Mouse (Mus musculus) stomach, embryonic 16.5 days (tissue): ENCODE measurements around the gene Klf12. TPM values are rescaled to one million over a fixed set of nuclear protein-coding genes. Genes with fewer than 3 reads are reported as not detected.
A peak's percentile ranks its signal among the peaks of the same experiment; 100 is the strongest.
"Not testable (repeated sequence)": the region's sequence is repeated elsewhere in the genome, so short reads cannot be mapped to it uniquely, and the experiment has no call there.

Experiments
- ATAC-seq: fragments of 200-750 bp; cut with Nextera tagmentation; 2 replicates; pipeline ENCODE4 v1.8.0; 2017; ENCODE audit warnings: moderate number of reproducible peaks, moderate TSS enrichment; ENCODE audit not compliant: insufficient read depth, low FRiP score
- H3K27ac ChIP-seq: fragments of 300-500 bp; sonication (generic); 2 replicates; pipeline ENCODE4 v1.5.1; 2014; ENCODE audit warnings: low read length
- H3K27me3 ChIP-seq: fragments of 300-500 bp; sonication (generic); 2 replicates; pipeline ENCODE4 v1.6.1; 2014; ENCODE audit warnings: low read length, control low read depth, mixed read lengths; ENCODE audit not compliant: control insufficient read depth, insufficient read depth
- H3K36me3 ChIP-seq: fragments of 300-500 bp; sonication (generic); 2 replicates; pipeline ENCODE4 v1.6.1; 2014; ENCODE audit warnings: low read length; ENCODE audit not compliant: control insufficient read depth, insufficient read depth
- H3K4me1 ChIP-seq: fragments of 300-500 bp; sonication (generic); 2 replicates; pipeline ENCODE4 v1.6.1; 2014; ENCODE audit warnings: low read length, control low read depth, mixed read lengths; ENCODE audit not compliant: control insufficient read depth, insufficient read depth
- H3K4me2 ChIP-seq: fragments of 300-500 bp; sonication (generic); 2 replicates; pipeline ENCODE4 v1.6.1; 2014; ENCODE audit warnings: low read depth, low read length, mixed read lengths
- H3K4me3 ChIP-seq: fragments of 300-500 bp; sonication (generic); replicated peaks from 2 replicates; pipeline ENCODE4 v1.5.1; 2014; ENCODE audit warnings: mild to moderate bottlenecking, low read length
- H3K9ac ChIP-seq: fragments of 300-500 bp; sonication (generic); 2 replicates; pipeline ENCODE4 v1.6.1; 2014; ENCODE audit warnings: low read length
- H3K9me3 ChIP-seq: fragments of 300-500 bp; sonication (generic); replicated peaks from 2 replicates; pipeline ENCODE4 v1.6.1; 2016; ENCODE audit warnings: low read length, control low read depth; ENCODE audit not compliant: control insufficient read depth
- WGBS: fragments of 180-500 bp; shearing (Covaris S2); extraction: QIAGEN DNeasy Blood & Tissue Kit; methylation state at CpG from one replicate; pipeline ENCODE4 v1.1.7; 2014; 5-methylcytosine and 5-hydroxymethylcytosine counted together
- polyA plus RNA-seq: library from polyadenylated mRNA; unstranded; fragments of >200 nt; fragmentation: Nextera tagmentation; extraction: Ambion mirVana; gene quantifications from 2 replicates; pipeline ENCODE4 v1.2.1, GENCODE M21; 2015

Klf12 gene
- polyA plus RNA-seq, 1 experiment from 2014 or later: 14.4 TPM

DNA sequence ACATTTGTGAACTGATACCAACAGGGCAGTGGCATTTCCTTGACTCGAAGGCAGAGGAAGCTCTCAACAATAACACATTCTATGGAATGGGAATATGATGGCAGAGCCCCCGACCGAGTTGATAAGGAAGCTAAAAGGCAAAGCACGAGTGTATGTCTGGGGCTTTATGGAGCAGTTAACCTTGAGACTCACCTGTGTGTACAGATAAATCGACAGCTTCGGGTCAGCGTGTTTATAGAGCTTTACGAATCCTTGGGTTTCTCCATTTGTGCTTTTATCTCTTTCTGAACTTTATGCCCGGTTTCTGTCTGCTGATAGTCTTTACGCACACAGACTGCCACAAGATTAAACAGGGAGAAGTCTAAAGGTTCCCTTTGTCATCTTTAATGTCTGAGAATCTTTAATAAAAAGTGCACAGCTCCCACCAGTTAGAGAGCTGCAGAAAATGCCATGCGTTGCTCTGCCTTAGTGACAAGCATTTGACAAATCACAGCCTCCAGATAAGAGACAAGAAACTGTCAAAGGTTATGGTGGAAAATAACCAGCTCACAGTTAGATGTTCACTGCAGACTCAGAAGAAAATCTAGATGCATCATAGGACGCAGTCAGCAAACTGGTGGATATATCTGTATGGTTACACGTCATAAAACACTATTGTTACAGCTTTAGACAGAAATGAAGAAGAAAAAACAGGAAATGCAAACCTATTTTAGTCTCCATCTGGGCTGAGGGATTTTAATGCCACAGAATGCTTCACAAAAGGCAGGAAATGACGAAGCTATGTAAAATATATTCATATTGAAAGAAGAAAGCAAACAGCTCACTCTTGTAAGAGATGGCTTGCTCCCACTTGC lies 428.1 kb downstream of the Klf12 start:
- WGBS: 30% methylated on average over 14 of the region's 14 CpGs

DNA sequence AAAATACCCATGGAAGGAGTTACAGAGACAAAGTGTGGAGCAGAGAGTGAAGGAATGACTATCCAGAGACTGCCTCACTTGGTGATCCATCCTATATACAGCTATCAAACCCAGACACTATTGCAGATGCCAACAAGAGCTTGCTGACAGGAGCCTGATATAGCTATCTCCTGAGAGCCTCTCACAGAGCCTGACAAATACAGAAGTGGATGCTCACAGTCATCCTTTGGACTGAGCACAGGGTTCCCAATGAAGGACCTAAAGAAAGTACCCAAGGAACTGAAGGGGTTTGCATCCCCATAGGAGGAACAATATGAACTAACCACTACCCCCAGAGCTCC lies 430.0 kb downstream of the Klf12 start:
- not testable (repeated sequence) for H3K4me2 ChIP-seq, H3K27ac ChIP-seq, H3K9ac ChIP-seq, H3K9me3 ChIP-seq, H3K27me3 ChIP-seq, H3K36me3 ChIP-seq, H3K4me1 ChIP-seq, ATAC-seq, H3K4me3 ChIP-seq

More for the DNA sequence above, 428.1 kb downstream of the Klf12 start:
- Histone ChIP-seq H3K27me3 (no peaks in the 10 kb centered on the region), H3K4me3 (no peak overlapping the region), H3K36me3 (no peaks in the 10 kb centered on the region), H3K9ac (no peak overlapping the region), H3K4me2 (no peak overlapping the region), H3K9me3 (no peaks in the 10 kb centered on the region), H3K27ac (peak overlapping the region; percentile 49), H3K4me1 (peaks cover 9% of the 10 kb centered on the region; the same call in 1 of the 2 replicates)
- peak; percentile 29; the same call in 1 of the 2 replicates for ATAC-seq

DNA sequence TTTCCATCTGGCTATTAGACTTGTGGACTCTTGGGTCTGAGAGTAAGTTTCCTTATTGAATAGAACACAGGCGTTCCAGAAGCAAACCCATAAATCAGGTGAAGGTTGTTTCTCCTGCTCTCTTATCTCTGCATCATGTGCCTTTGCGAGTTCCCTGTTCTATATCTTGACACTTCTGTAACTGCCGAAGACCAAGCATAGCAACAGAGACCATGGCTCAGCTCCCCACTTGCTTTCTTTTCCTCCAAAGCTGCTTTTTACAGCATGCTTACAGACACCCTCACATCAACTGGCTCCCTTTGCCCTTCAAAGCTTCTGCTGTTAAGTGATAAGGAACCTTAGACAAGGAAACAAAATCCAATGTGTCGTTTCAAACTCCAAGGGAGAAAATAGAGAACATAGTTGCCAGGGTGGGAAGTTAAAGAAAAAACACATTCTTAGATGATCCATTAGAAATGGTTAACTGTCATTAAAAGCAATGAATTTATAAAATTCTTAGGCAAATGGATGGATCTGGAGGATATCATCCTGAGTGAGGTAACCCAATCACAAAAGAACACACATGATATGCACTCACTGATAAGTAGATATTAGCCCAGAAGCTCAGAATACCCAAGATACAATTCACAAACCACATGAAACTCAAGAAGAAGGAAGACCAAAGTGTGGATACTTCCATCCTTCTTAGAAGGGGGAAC lies 430.6 kb downstream of the Klf12 start:
- H3K9ac ChIP-seq, H3K4me3 ChIP-seq, ATAC-seq, H3K36me3 ChIP-seq, H3K4me2 ChIP-seq, H3K27ac ChIP-seq, H3K4me1 ChIP-seq, H3K9me3 ChIP-seq, H3K27me3 ChIP-seq: not testable (repeated sequence)
- 57% methylated on average over 4 of the region's 4 CpGs for WGBS

DNA sequence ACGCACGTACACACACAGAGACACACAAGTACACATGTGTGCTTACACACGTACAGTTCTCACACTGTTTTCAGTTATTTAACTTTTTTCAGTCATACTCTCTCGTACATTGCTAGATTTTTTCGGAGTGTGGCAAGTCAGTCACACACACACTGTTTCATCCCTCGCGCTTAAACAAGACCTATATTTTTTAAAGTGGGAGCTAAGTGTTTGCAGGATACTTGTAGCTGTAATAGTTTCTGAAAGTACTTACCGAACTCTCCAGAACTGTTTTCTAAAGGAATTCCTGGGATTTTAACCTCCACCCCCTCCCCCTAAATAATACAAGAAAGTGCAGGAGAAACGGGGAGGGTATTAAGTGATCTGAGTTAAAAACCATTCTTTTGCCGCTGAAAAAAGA lies 434.1 kb downstream of the Klf12 start:
- no peaks in the 10 kb centered on the region for H3K36me3 ChIP-seq
- no peak overlapping the region for H3K27ac ChIP-seq
- 82% methylated on average over 10 of the region's 10 CpGs for WGBS
- H3K4me3 ChIP-seq: no peak overlapping the region
- no peaks in the 10 kb centered on the region for H3K27me3 ChIP-seq
- no peak overlapping the region for H3K9ac ChIP-seq
- H3K9me3 ChIP-seq: no peaks in the 10 kb centered on the region
- H3K4me1 ChIP-seq: 0 out of 2 replicates have a peak, but pooled peaks cover 3% of the 10 kb centered on the region
- ATAC-seq: no peak
- no peak overlapping the region for H3K4me2 ChIP-seq

- Histone ChIP-seq H3K4me3 (no peak overlapping the region), H3K27ac (no peak overlapping the region), H3K4me2 (no peak overlapping the region), H3K9ac (no peak overlapping the region), H3K27me3 (no peaks in the 10 kb centered on the region), H3K9me3 (no peaks in the 10 kb centered on the region), H3K4me1 (0 out of 2 replicates have a peak, but pooled peaks cover 3% of the 10 kb centered on the region), H3K36me3 (no peaks in the 10 kb centered on the region)
- ATAC-seq: no peak
- WGBS: 80% methylated on average over 2 of the region's 2 CpGs
These were observed 437.0 kb downstream of the Klf12 start for GRCm38 (mm10) chr14:99847502-99847901.

- Histone ChIP-seq H3K27me3 (no peaks in the 10 kb centered on the region), H3K4me1 (no peaks in the 10 kb centered on the region), H3K4me3 (no peak overlapping the region), H3K9ac (no peak overlapping the region), H3K4me2 (no peak overlapping the region), H3K36me3 (no peaks in the 10 kb centered on the region), H3K9me3 (no peaks in the 10 kb centered on the region), H3K27ac (no peak overlapping the region)
- ATAC-seq: no peak
- 34% methylated on average over 1 of the region's 1 CpGs for whole genome bisulfite sequencing
These were observed 457.8 kb downstream of the Klf12 start for GRCm38 (mm10) chr14:99826713-99827112.
